ENCODE assay signal across 12 mouse cellular contexts in genomic region chr2:180788386-180788785, GRCm38 (mm10). TPM values are rescaled to one million over a fixed set of nuclear protein-coding genes. Genes with fewer than 3 reads are reported as not detected.
DNase-seq lines count a peak whose midpoint lies in the region; ATAC-seq and TF ChIP-seq lines count a peak whose summit lies in the region.
"Had no signal": no experiment of that assay in that cellular context is flagged by ENCODE, and none has a peak within 500 bp of the region (broad histone marks: within the 10 kb centered on the region; RNA-seq: fewer than 3 reads in every experiment).

No protein-coding gene starts in this region.

- WGBS in forebrain, postnatal 0 days, result 19% methylated on average over 2 of the region's 2 CpGs

- no peak for ATAC-seq in forebrain, postnatal 0 days
- ATAC-seq in CD4-positive, CD25-positive, alpha-beta regulatory T cell, adult 4 months, result no peak

- TF ChIP-seq CTCF in forebrain, postnatal 0 days (IDR thresholded peaks at IDR 0.05; ENCODE audit: low read depth), result no peak

- intact Hi-C loops in gastrocnemius, postnatal 14 days (cut with DNase I; ENCODE audit: low total_unique reads), result no loop called here
- intact Hi-C loops in heart, postnatal 14 days (cut with DNase I), result loop anchor here (5.0 kb wide), 1 partner anchor 109 kb away; no protein-coding TSS in a partner anchor

- peak; percentile 61 for DNase-seq in gastrocnemius, adult 18-20 months (ENCODE audit: low spot score)
- no peak for DNase-seq in gastrocnemius, postnatal 14 days
- DNase-seq in cerebellum, adult 18-20 months, result peak; percentile 72 to 75
- DNase-seq in forebrain, postnatal 0 days, result no peak
- DNase-seq in heart, postnatal 14 days, result peak; percentile 39 to 51
- DNase-seq in spleen, postnatal 10 days (ENCODE audit: low spot score in 2 of 2), result no peak
- DNase-seq in lung, postnatal 25 days (ENCODE audit: low spot score), result no peak
- DNase-seq: adrenal gland, postnatal 14 days had no signal

- H3K9ac ChIP-seq in forebrain, postnatal 0 days, result no peak overlapping the region
- H3K9ac ChIP-seq: lung, embryonic 15.5 days had no signal

- H3K4me2 ChIP-seq in forebrain, postnatal 0 days (ENCODE audit: low read depth), result 0 out of 2 replicates have a peak overlapping the region, but pooled peaks have one; percentile 4
- H3K4me2 ChIP-seq: lung, embryonic 15.5 days had no signal

- H3K9me3 ChIP-seq in forebrain, postnatal 0 days (ENCODE audit: low read length), result no peaks in the 10 kb centered on the region
- H3K9me3 ChIP-seq: lung, embryonic 15.5 days had no signal

- peaks cover 9% of the 10 kb centered on the region for H3K4me1 ChIP-seq in forebrain, postnatal 0 days (ENCODE audit: insufficient read depth)
- H3K4me1 ChIP-seq: lung, embryonic 15.5 days had no signal

- no peaks in the 10 kb centered on the region for H3K36me3 ChIP-seq in forebrain, postnatal 0 days (ENCODE audit: insufficient read depth)
- H3K36me3 ChIP-seq: lung, embryonic 15.5 days had no signal

- no peak overlapping the region for H3K4me3 ChIP-seq in forebrain, postnatal 0 days (ENCODE audit: low read depth, low read length)
- H3K4me3 ChIP-seq: lung, embryonic 15.5 days had no signal

- 0 out of 2 replicates have a peak overlapping the region, but pooled peaks have one; percentile 31 for H3K27ac ChIP-seq in forebrain, postnatal 0 days (ENCODE audit: low read depth, low read length)
- H3K27ac ChIP-seq: lung, embryonic 15.5 days had no signal

- no peaks in the 10 kb centered on the region for H3K27me3 ChIP-seq in forebrain, postnatal 0 days (ENCODE audit: insufficient read depth, low read length)

RNA-seq across cellular contexts. Expression of gene Bhlhe23, which starts 11.7 kb away (rescaled TPM):
- total RNA-seq in gastrocnemius, adult 18-20 months (2021), result not detected
- total RNA-seq in gastrocnemius, postnatal 14 days (2021), result not detected
- total RNA-seq in forebrain, postnatal 0 days (2014; rRNA removed), result 0.33 and 0.46 TPM in 2 replicates
- 0.18 and 0.71 TPM in 2 replicates for polyA plus RNA-seq in forebrain, postnatal 0 days (2015; fragmentation: Nextera tagmentation; extraction: Ambion mirVana)
- not detected for total RNA-seq in heart, postnatal 14 days (2021)
- not detected for polyA plus RNA-seq in CD4-positive, CD25-positive, alpha-beta regulatory T cell, adult 4 months (2017; shearing (Covaris generic))
- total RNA-seq: adrenal gland, postnatal 14 days; left cerebral cortex, postnatal 4 days had no signal
- polyA plus RNA-seq: large intestine, adult 2 months; lung, embryonic 15.5 days had no signal

Comparison
In these comparisons a context has a peak if more than half of its experiments do, and no peak if none do; other contexts are left out.
1. DNase-seq: peak in gastrocnemius, adult 18-20 months (single experiment), cerebellum, adult 18-20 months (2 of 2) and heart, postnatal 14 days (2 of 2); none in gastrocnemius, postnatal 14 days (single experiment), forebrain, postnatal 0 days (single experiment), spleen, postnatal 10 days (0 of 2) and lung, postnatal 25 days (single experiment).